Mouse (Mus musculus): Measurements from ENCODE around the gene Zdhhc14. TPM values are rescaled to one million over a fixed set of nuclear protein-coding genes. Genes with fewer than 3 reads are reported as not detected.

Zdhhc14 gene
- 2.2 and 2.5 TPM in 2 replicates for polyA plus RNA-seq (2016; fragmentation: Nextera tagmentation; extraction: Ambion mirVana)

DNA sequence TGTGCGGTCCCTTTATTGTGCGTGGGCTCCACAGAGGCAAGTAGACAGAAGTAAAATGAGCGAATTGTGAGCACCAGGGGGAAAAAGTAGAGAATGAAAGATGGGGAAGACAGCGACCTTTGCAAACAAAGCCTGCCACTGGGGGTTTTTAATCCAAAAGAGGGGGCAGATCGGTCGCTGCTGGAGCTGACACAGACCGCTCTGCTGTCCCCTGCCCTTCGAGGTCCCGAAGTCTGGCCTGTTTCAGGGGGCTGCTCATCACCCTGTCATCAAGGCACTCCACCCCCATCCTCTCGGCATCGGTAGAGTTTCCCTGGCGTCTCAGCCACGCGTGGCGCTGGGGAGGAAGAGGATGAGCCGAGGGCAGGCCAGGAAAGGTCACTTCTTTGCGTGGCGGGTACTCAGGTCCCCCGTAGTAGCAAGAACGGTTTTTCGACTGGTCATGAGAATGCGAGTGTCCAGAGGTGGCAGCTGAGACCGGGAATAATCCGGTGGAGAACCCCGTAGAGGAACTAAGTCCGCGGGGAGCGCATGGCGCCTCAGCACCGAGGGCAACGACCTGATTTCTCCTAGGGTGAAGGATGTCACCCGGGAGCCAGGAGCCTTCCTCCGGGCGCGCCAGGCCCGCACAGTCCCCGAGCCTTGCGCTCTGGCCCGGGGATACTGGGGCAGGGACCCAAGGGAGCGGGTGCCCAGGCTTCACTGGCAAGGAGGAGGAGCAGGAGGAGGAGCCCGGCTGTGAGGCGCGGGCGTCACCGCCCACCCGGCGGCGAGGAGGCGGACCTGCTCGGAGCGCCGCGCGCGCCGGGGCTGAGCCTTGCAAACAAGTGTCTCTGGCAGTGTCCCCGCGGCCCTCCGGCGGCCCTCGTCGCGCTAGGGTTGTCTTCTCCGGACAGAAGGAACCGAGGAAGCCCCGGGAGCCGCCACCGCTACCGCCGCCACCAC is at the start of gene Zdhhc14:
Gene Zdhhc14, plus strand, starts transcription at position 757 of the 945 bp plus-strand sequence.
- H3K4me2 ChIP-seq: peak within 1 kb of the TSS; percentile 99
- peak within 1 kb of the TSS; percentile 70 for H3K9ac ChIP-seq (replicated peaks)
- no peaks in the 10 kb centered on the region for H3K36me3 ChIP-seq
- peaks cover 13% of the 10 kb centered on the region for H3K4me1 ChIP-seq (replicated peaks)
- ATAC-seq (ENCODE audit: insufficient number of reproducible peaks, insufficient read depth, low FRiP score, low TSS enrichment, low read depth): peak; percentile 87
- peaks cover 29% of the 10 kb centered on the region for H3K27me3 ChIP-seq
- H3K4me3 ChIP-seq (replicated peaks): peak within 1 kb of the TSS; percentile 76
- under 1% methylated on average over 68 of the region's 70 CpGs for WGBS
- H3K9me3 ChIP-seq: no peaks in the 10 kb centered on the region
- H3K27ac ChIP-seq: peak within 1 kb of the TSS; percentile 88

DNA sequence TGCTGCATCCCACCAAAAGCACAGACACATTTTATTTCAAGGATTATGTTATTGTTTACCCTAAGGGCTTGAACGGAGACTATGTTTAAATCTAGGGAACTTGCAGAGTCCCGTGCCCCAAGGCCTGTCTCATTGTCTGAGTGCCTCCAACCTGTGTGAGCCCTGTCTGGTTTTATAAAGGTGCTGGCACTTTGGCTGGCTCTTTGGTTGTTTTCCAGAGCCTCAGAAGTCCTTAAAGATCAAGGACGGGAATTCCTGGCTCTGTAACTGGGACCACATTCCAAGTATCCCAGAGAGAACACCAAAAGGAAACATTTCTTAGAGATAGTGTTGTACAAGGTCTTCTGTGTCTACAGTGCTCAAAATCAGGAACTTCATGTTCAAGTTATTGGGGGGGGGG is 49.1 kb upstream of the Zdhhc14 start:
- H3K27ac ChIP-seq: no peak overlapping the region
- H3K9ac ChIP-seq (replicated peaks): no peak overlapping the region
- peaks cover 3% of the 10 kb centered on the region; the same call in 1 of the 2 replicates for H3K27me3 ChIP-seq
- H3K4me2 ChIP-seq: no peak overlapping the region
- no peaks in the 10 kb centered on the region for H3K9me3 ChIP-seq
- ATAC-seq (ENCODE audit: insufficient number of reproducible peaks, insufficient read depth, low FRiP score, low TSS enrichment, low read depth): no peak
- H3K4me3 ChIP-seq (replicated peaks): no peak overlapping the region
- 66% methylated on average over 3 of the region's 3 CpGs for WGBS
- H3K4me1 ChIP-seq (replicated peaks): peaks cover 8% of the 10 kb centered on the region
- 0 out of 2 replicates have a peak, but pooled peaks cover 1% of the 10 kb centered on the region for H3K36me3 ChIP-seq

DNA sequence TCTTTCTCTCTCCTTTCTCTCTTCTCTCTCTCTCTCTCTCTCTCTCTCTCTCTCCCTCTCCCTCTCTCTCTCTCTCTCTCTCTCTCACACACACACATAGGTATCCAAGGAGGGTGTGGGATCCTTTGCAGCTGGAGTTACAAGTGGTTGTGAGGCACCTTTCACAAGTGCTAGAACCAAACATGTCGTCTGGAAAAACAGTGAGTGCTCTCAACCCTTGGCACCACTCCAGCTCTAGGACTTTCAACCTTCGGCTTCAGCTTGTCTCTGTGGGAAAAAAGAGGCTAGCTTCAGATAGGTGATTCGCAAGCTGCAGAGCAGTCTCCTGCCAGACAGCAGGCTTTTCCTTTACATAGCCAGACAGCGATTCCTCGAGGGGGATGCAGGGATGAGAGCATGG is 48.6 kb upstream of the Zdhhc14 start:
- peaks cover 3% of the 10 kb centered on the region; the same call in 1 of the 2 replicates for H3K27me3 ChIP-seq
- H3K4me3 ChIP-seq (replicated peaks): no peak overlapping the region
- no peaks in the 10 kb centered on the region for H3K9me3 ChIP-seq
- H3K4me1 ChIP-seq (replicated peaks): peaks cover 8% of the 10 kb centered on the region
- ATAC-seq (ENCODE audit: insufficient number of reproducible peaks, insufficient read depth, low FRiP score, low TSS enrichment, low read depth): no peak
- H3K36me3 ChIP-seq: no peaks in the 10 kb centered on the region
- no peak overlapping the region for H3K9ac ChIP-seq (replicated peaks)
- no peak overlapping the region for H3K4me2 ChIP-seq
- H3K27ac ChIP-seq: no peak overlapping the region
- 65% methylated on average over 5 of the region's 5 CpGs for WGBS

DNA sequence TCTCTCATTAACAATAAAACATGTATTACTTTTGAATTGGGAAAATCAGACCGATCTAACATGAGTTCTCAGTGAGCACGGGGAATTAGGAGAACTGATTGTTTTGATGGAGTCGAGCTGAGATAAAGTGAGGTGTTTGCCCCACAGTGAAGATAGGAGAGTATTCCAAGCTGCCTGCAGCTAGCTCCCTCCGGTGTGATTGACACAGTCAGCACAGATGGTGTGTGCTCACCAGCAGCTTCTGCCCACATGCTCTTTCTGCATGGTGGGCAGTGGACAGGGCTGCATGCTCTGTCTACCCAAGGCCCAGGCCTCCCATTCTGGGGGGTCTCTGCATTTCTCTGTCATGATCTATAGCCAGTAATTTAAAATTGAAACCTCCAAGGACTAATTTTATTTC is 38.7 kb upstream of the Zdhhc14 start:
- ATAC-seq (ENCODE audit: insufficient number of reproducible peaks, insufficient read depth, low FRiP score, low TSS enrichment, low read depth): no peak
- H3K4me3 ChIP-seq (replicated peaks): no peak overlapping the region
- H3K27me3 ChIP-seq: peaks cover 3% of the 10 kb centered on the region; the same call in 1 of the 2 replicates
- H3K36me3 ChIP-seq: no peaks in the 10 kb centered on the region
- 83% methylated on average over 4 of the region's 4 CpGs for WGBS
- no peak overlapping the region for H3K27ac ChIP-seq
- H3K9ac ChIP-seq (replicated peaks): no peak overlapping the region
- H3K9me3 ChIP-seq: no peaks in the 10 kb centered on the region
- H3K4me1 ChIP-seq (replicated peaks): no peaks in the 10 kb centered on the region
- H3K4me2 ChIP-seq: no peak overlapping the region

DNA sequence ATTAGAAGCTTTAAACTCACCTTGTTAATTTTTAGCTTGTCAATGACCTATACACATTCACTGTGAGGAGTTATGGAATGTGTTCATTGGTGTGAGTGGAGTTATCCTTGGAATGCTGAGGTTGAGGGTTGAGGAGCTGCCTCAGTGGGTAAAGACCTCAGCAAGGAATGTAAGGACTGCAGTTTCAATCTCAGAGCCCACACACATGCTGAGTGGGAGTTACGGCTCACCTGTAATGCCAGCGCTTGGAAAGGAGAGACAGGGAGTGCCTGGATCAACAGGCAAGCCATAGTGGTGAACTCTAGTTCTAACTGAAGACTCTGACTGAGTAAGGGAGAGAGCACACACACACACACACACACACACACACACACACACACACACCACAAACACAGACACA is 28.4 kb upstream of the Zdhhc14 start:
- no peaks in the 10 kb centered on the region for H3K4me1 ChIP-seq (replicated peaks)
- H3K27ac ChIP-seq: no peak overlapping the region
- no peaks in the 10 kb centered on the region for H3K9me3 ChIP-seq
- no peak overlapping the region for H3K4me2 ChIP-seq
- H3K4me3 ChIP-seq (replicated peaks): no peak overlapping the region
- no peak overlapping the region for H3K9ac ChIP-seq (replicated peaks)
- no peak for ATAC-seq (ENCODE audit: insufficient number of reproducible peaks, insufficient read depth, low FRiP score, low TSS enrichment, low read depth)
- no peaks in the 10 kb centered on the region for H3K27me3 ChIP-seq
- WGBS: 72% methylated on average over 2 of the region's 2 CpGs
- H3K36me3 ChIP-seq: no peaks in the 10 kb centered on the region

DNA sequence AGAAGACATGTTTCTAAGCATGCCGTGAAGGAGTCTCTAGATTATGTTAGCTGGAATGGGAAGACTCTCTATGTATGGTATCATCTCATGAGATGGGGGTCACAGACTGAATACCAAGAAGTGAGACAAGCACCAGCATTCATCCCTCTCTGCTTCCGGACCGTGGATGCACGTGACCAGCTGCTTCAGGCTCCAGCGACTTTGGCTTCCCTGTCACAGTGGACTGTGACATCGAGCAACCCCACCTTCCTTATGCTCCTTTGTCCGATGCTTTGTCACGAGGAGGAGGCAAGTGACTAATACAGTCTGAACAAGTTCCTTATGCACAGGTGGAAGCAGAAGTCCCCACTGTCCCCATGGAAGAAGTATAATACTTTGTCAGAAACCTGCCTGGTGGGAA is 25.6 kb upstream of the Zdhhc14 start:
- H3K36me3 ChIP-seq: no peaks in the 10 kb centered on the region
- no peaks in the 10 kb centered on the region for H3K27me3 ChIP-seq
- no peaks in the 10 kb centered on the region for H3K4me1 ChIP-seq (replicated peaks)
- H3K9me3 ChIP-seq: no peaks in the 10 kb centered on the region
- H3K27ac ChIP-seq: no peak overlapping the region
- no peak overlapping the region for H3K4me3 ChIP-seq (replicated peaks)
- no peak overlapping the region for H3K4me2 ChIP-seq
- no peak for ATAC-seq (ENCODE audit: insufficient number of reproducible peaks, insufficient read depth, low FRiP score, low TSS enrichment, low read depth)
- 89% methylated on average over 8 of the region's 8 CpGs for whole genome bisulfite sequencing
- no peak overlapping the region for H3K9ac ChIP-seq (replicated peaks)

DNA sequence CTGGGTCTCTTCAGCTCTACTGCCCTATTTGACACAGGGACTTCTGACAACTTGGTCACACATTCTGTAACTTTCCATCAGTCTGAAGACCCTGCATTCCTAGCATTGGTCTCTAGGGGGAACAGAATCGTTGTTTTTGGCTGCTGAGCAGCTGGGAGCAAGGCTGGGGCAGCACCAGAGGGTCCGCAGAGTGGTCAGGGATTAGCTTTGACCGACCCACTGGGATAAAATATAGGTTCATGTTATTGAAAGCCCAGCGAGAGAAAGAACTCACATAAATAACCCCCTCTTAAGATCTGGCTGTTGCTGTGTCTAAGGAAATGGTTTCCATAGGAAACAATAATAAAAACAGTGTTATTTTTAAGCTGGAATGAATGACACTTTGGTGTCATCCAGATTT is 25.2 kb upstream of the Zdhhc14 start:
- Histone ChIP-seq H3K9me3 (no peaks in the 10 kb centered on the region), H3K36me3 (no peaks in the 10 kb centered on the region), H3K27ac (no peak overlapping the region), H3K4me1 (replicated peaks) (no peaks in the 10 kb centered on the region), H3K4me3 (replicated peaks) (no peak overlapping the region), H3K9ac (replicated peaks) (no peak overlapping the region), H3K4me2 (no peak overlapping the region), H3K27me3 (no peaks in the 10 kb centered on the region)
- 51% methylated on average over 4 of the region's 4 CpGs for WGBS
- no peak for ATAC-seq (ENCODE audit: insufficient number of reproducible peaks, insufficient read depth, low FRiP score, low TSS enrichment, low read depth)

DNA sequence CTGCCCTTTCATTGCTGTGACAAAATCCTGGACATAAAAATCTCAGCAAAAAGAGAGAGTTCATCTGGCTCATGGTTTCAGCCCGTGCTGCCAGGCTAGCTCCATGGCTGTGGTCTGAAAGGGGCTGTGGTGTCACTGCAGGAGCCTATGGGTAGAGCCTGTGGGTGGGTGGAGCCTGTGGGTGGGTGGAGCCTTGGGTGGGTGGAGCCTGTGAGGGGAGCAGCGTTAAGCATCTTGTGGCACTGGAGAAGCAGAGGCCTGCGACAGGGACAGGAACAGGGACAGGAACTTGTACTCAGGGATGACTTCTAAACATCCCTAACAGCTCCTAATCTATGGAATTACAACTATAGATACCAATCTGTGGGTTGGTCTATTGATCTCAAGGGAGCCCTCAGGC is 20.1 kb upstream of the Zdhhc14 start:
- no peak overlapping the region for H3K4me3 ChIP-seq (replicated peaks)
- no peaks in the 10 kb centered on the region for H3K9me3 ChIP-seq
- ATAC-seq (ENCODE audit: insufficient number of reproducible peaks, insufficient read depth, low FRiP score, low TSS enrichment, low read depth): no peak
- WGBS: 41% methylated on average over 3 of the region's 3 CpGs
- no peaks in the 10 kb centered on the region for H3K27me3 ChIP-seq
- H3K36me3 ChIP-seq: no peaks in the 10 kb centered on the region
- H3K4me2 ChIP-seq: no peak overlapping the region
- no peaks in the 10 kb centered on the region for H3K4me1 ChIP-seq (replicated peaks)
- no peak overlapping the region for H3K9ac ChIP-seq (replicated peaks)
- H3K27ac ChIP-seq: no peak overlapping the region

DNA sequence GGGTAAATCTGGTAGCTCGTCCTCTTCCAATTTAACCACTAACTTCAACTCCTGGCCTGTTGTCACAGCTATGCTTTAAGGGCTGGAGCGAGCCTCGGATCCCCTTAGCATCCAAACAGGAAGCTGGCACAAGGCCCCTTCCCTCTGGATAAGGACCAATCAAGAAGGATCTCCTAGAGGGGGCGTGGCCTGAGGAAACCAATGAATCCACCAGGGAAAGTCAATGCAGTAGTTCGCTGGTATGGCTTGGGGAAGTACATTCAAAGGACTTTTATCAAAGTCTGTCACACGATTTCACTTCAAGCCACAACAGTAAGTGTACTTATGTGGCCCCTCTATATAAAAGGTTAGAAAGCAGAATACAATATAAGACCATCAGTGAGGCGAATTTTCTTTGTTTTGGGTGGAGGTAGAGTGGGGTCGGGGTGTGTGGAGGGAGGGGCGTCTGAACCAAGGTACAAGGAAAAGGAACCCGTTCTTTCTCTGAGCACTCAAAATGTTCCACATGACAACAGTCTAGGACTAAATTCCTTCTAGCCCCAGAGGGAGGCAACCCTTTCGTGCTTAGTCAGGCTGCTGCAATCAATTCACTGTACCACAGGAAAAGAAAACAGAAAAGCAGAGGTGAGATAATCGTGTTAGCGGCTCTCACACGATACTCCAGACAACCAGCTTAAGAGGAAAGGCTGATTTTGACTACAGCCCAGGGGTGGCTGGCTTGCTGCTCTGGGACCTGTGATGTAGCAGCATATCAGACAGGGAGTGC is 16.2 kb upstream of the Zdhhc14 start:
- no peaks in the 10 kb centered on the region for H3K9me3 ChIP-seq
- H3K27ac ChIP-seq: no peak overlapping the region
- no peak for ATAC-seq (ENCODE audit: insufficient number of reproducible peaks, insufficient read depth, low FRiP score, low TSS enrichment, low read depth)
- H3K36me3 ChIP-seq: no peaks in the 10 kb centered on the region
- no peak overlapping the region for H3K9ac ChIP-seq (replicated peaks)
- no peaks in the 10 kb centered on the region for H3K4me1 ChIP-seq (replicated peaks)
- H3K4me3 ChIP-seq (replicated peaks): no peak overlapping the region
- 65% methylated on average over 14 of the region's 14 CpGs for WGBS
- H3K27me3 ChIP-seq: no peaks in the 10 kb centered on the region
- no peak overlapping the region for H3K4me2 ChIP-seq

DNA sequence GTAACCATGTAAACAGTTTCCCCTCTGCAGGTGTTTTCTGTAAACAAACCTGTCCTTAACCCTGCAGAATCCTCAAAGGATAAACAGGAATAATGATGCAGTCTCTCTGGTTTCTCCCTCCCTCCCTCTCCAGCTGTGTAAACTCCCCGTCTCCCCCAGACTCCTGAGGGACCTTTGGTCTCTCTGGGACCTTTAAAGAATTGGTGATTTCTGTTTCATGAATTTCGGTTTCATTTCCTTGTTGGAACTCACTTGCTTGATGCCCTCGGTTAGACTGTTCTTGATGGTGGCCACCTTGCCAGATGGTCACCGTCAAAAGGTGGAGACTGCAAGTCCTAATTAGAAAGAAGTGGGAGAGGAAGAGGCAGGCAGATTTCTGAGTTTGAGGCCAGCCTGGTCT is 8.9 kb upstream of the Zdhhc14 start:
- Histone ChIP-seq H3K4me3 (replicated peaks) (no peak overlapping the region), H3K9me3 (no peaks in the 10 kb centered on the region), H3K4me2 (no peak overlapping the region), H3K27ac (no peak overlapping the region), H3K36me3 (no peaks in the 10 kb centered on the region), H3K9ac (replicated peaks) (no peak overlapping the region), H3K27me3 (no peaks in the 10 kb centered on the region), H3K4me1 (replicated peaks) (no peaks in the 10 kb centered on the region)
- ATAC-seq (ENCODE audit: insufficient number of reproducible peaks, insufficient read depth, low FRiP score, low TSS enrichment, low read depth): no peak
- 64% methylated on average over 4 of the region's 4 CpGs for WGBS

DNA sequence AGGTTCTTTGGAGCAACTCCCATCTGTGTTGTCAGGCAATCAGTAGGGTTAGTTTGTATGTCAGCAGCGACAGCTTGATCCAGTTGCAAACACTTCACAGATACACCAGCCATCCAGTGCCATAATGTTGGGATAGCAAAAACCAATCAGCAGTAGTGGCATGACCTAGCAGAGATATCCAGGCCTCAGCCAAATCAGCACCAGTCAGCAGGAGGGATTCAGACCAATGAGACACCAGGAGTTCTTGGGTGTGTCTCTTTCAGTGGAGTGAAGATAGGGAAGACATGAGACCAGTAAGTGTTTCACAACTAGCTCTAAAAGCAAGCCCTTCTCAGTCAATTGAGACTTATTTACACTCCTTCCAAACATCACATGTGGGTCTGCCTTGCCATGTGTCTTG is 7.7 kb upstream of the Zdhhc14 start:
- no peaks in the 10 kb centered on the region for H3K9me3 ChIP-seq
- H3K27me3 ChIP-seq: no peaks in the 10 kb centered on the region
- WGBS: 95% methylated on average over 1 of the region's 1 CpGs
- H3K36me3 ChIP-seq: no peaks in the 10 kb centered on the region
- no peak overlapping the region for H3K4me3 ChIP-seq (replicated peaks)
- H3K27ac ChIP-seq: no peak overlapping the region
- ATAC-seq (ENCODE audit: insufficient number of reproducible peaks, insufficient read depth, low FRiP score, low TSS enrichment, low read depth): no peak
- no peak overlapping the region for H3K4me2 ChIP-seq
- no peaks in the 10 kb centered on the region for H3K4me1 ChIP-seq (replicated peaks)
- no peak overlapping the region for H3K9ac ChIP-seq (replicated peaks)

All from limb, embryonic 12.5 days (tissue).